Mouse (Mus musculus) embryonic fibroblast, embryonic 13.5 days (primary cell): ENCODE results near the gene Cct4.
A peak's percentile ranks its signal among the peaks of the same experiment; 100 is the strongest.

Experiments used
- CTCF ChIP-seq: IDR thresholded peaks from 2 replicates; pipeline ENCODE4 v1.5.1; 2011; ENCODE audit warnings: mild to moderate bottlenecking, control low read depth, low read length, moderate library complexity, borderline replicate concordance; ENCODE audit not compliant: insufficient read depth
- POLR2A ChIP-seq: IDR thresholded peaks from 2 replicates; pipeline ENCODE4 v1.6.1; 2011; ENCODE audit warnings: low read depth, mild to moderate bottlenecking, control low read depth, low read length, moderate library complexity

DNA sequence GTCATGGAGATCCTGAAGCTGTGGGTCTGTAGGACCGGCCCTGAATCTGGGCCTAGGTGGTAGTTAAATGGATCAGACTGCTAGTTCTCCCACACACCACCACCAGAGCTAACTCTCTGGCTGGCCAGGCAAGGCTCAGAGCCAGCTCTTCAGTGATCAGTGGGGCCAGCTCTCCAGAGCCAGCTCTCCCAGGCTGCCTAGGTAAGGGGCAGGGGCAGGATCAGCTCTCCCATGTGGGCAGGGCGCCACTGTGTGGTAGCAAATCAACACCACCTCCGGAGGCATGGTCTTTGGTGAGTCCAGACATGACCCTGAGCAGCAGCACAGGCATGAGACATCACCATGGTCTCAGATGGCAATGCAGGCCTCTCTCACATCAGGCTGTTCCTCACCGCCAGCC is 33.5 kb upstream of the Cct4 start:
- peak; percentile 74; the same call in 1 of the 2 replicates for TF ChIP-seq CTCF
- TF ChIP-seq POLR2A, result no peak
